Mouse (Mus musculus) intestine, embryonic 14.5 days (tissue): ENCODE results near the gene Olfr694. TPM values are rescaled to one million over a fixed set of nuclear protein-coding genes. Genes with fewer than 3 reads are reported as not detected.

ENCODE experiments used
- ATAC-seq: fragments of 200-750 bp; cut with Nextera tagmentation; replicated peaks from 2 replicates; pipeline ENCODE4 v1.8.0; 2017; ENCODE audit warnings: low read depth, moderate number of reproducible peaks, moderate TSS enrichment, moderate library complexity; ENCODE audit not compliant: low FRiP score, low TSS enrichment
- DNase-seq: peaks from one replicate; pipeline ENCODE4 v3.0.0-alpha.2; 2018; ENCODE audit warnings: low spot score
- H3K27ac ChIP-seq: fragments of 300-500 bp; sonication (generic); 2 replicates; pipeline ENCODE4 v1.5.1; 2014; ENCODE audit warnings: low read depth, mild to moderate bottlenecking, control low read depth
- H3K27me3 ChIP-seq: fragments of 300-500 bp; sonication (generic); replicated peaks from 2 replicates; pipeline ENCODE4 v1.6.1; 2014; ENCODE audit warnings: low read length, control low read depth; ENCODE audit not compliant: control insufficient read depth, insufficient read depth
- H3K36me3 ChIP-seq: fragments of 300-500 bp; sonication (generic); 2 replicates; pipeline ENCODE4 v1.6.1; 2014; ENCODE audit warnings: low read length, control low read depth; ENCODE audit not compliant: control insufficient read depth, insufficient read depth
- H3K4me1 ChIP-seq: fragments of 300-500 bp; sonication (generic); replicated peaks from 2 replicates; pipeline ENCODE4 v1.6.1; 2014; ENCODE audit warnings: low read length, control low read depth, mixed read lengths; ENCODE audit not compliant: control insufficient read depth, insufficient read depth
- H3K4me2 ChIP-seq: fragments of 300-500 bp; sonication (generic); 2 replicates; pipeline ENCODE4 v1.6.1; 2014; ENCODE audit warnings: low read length
- H3K4me3 ChIP-seq: fragments of 300-500 bp; sonication (generic); 2 replicates; pipeline ENCODE4 v1.5.1; 2014; ENCODE audit warnings: low read depth, low read length, control low read depth, mixed read lengths
- H3K9ac ChIP-seq: fragments of 300-500 bp; sonication (generic); 2 replicates; pipeline ENCODE4 v1.6.1; 2014; ENCODE audit warnings: mild to moderate bottlenecking, low read length
- H3K9me3 ChIP-seq: fragments of 300-500 bp; sonication (generic); 2 replicates; pipeline ENCODE4 v1.6.1; 2016; ENCODE audit warnings: low read length, control low read depth; ENCODE audit not compliant: control insufficient read depth
- WGBS: fragments of 180-500 bp; shearing (Covaris S2); extraction: QIAGEN DNeasy Blood & Tissue Kit; methylation state at CpG from one replicate; pipeline ENCODE4 v1.1.7; 2014; 5-methylcytosine and 5-hydroxymethylcytosine counted together
- polyA plus RNA-seq: library from polyadenylated mRNA; unstranded; fragments of >200 nt; fragmentation: Nextera tagmentation; extraction: Ambion mirVana; gene quantifications from 2 replicates; pipeline ENCODE4 v1.2.1, GENCODE M21; 2014

Gene Olfr694
- polyA plus RNA-seq, 1 experiment from 2014 or later, result not detected

- Histone ChIP-seq H3K9ac (no peak overlapping the region), H3K27me3 (no peaks in the 10 kb centered on the region), H3K4me3 (no peak overlapping the region), H3K4me2 (no peak overlapping the region), H3K4me1 (no peaks in the 10 kb centered on the region), H3K9me3 (no peaks in the 10 kb centered on the region), H3K27ac (no peak overlapping the region), H3K36me3 (no peaks in the 10 kb centered on the region)
- no peak for ATAC-seq
- 79% methylated on average over 2 of the region's 2 CpGs for WGBS
- no peak for DNase-seq
Measured at GRCm38 (mm10) chr7:106685382-106685781, 6.2 kb downstream of the Olfr694 start.

GRCm38 (mm10) chr7:106680484-106680883 lies 11.1 kb downstream of the Olfr694 start, which contains the start of gene Olfr693:
Gene Olfr693 (minus strand): TSS chr7:106680584.
- H3K36me3 ChIP-seq, result no peaks in the 10 kb centered on the region
- no peaks in the 10 kb centered on the region for H3K27me3 ChIP-seq
- no peak within 1 kb of the TSS for H3K4me3 ChIP-seq
- no peak within 1 kb of the TSS for H3K9ac ChIP-seq
- DNase-seq (no peak), ATAC-seq (no peak)
- no peak within 1 kb of the TSS for H3K27ac ChIP-seq
- no peak within 1 kb of the TSS for H3K4me2 ChIP-seq
- H3K4me1 ChIP-seq, result no peaks in the 10 kb centered on the region
- H3K9me3 ChIP-seq, result no peaks in the 10 kb centered on the region

DNA sequence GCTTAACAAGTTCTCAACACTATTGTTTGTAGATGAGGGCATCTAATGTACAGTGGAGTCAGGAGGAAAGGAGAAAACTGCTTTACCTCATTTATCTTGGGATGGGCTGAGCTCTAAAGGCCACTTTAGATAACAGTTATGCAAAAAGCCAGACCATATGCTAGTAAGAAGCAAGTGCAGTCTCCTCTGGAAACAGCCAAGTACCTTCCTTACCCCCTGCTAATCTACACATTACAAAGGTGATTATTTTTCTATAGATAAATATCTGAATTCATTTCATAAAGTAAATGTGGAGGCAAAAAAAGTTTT lies 39.3 kb downstream of the Olfr694 start:
- Histone ChIP-seq H3K9me3 (no peaks in the 10 kb centered on the region), H3K4me3 (no peak overlapping the region), H3K36me3 (no peaks in the 10 kb centered on the region), H3K4me1 (no peaks in the 10 kb centered on the region), H3K27ac (no peak overlapping the region), H3K4me2 (no peak overlapping the region), H3K9ac (no peak overlapping the region), H3K27me3 (no peaks in the 10 kb centered on the region)
- no peak for ATAC-seq
- no peak for DNase-seq

DNA sequence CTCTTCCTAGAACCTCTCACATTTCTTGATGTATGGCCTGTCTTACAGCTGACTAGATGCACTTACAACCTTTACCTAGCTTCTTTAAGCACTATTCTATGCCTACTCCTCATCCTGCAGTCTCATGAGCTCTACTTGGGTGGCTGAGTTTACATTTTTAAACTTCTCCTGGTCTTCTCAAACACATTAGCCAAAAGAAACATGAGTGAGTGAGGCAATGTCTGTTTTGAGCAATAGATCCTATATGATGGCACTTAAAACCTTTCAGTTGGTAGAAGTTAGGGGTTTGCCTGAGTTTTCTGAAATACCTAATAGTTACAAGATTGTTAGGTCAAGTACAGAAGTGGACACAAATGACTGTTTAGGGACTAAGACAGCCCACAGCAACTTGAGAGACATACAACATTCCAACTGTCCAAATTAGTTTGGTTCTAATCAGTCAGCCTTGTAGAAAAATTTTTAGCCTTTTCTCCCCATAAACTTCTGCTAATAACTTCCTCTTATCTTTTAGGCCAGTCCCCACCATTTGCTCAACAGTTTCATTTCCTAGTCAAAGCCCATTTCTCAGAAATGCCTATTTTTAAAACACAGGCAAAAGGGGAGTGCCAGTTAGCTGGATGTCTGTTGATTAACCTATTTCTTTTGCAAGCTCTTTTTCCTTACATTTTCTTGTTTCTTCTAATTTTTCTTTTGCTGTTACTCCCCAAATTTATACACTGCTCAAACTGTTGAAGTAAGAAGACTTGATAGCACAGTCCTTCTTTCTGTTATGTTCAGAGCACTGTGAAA lies 39.9 kb downstream of the Olfr694 start:
- no peak for DNase-seq
- Histone ChIP-seq H3K4me2 (no peak overlapping the region), H3K27ac (no peak overlapping the region), H3K27me3 (no peaks in the 10 kb centered on the region), H3K9me3 (no peaks in the 10 kb centered on the region), H3K4me3 (no peak overlapping the region), H3K4me1 (no peaks in the 10 kb centered on the region), H3K9ac (no peak overlapping the region), H3K36me3 (no peaks in the 10 kb centered on the region)
- no peak for ATAC-seq

- DNase-seq, result no peak
- no peaks in the 10 kb centered on the region for H3K27me3 ChIP-seq
- 74% methylated on average over 1 of the region's 1 CpGs for WGBS
- no peaks in the 10 kb centered on the region for H3K9me3 ChIP-seq
- no peak overlapping the region for H3K9ac ChIP-seq
- H3K4me1 ChIP-seq, result no peaks in the 10 kb centered on the region
- H3K36me3 ChIP-seq, result no peaks in the 10 kb centered on the region
- no peak for ATAC-seq
- H3K27ac ChIP-seq, result no peak overlapping the region
- H3K4me3 ChIP-seq, result no peak overlapping the region
- H3K4me2 ChIP-seq, result no peak overlapping the region
Measured at GRCm38 (mm10) chr7:106649774-106650173, 41.8 kb downstream of the Olfr694 start.

DNA sequence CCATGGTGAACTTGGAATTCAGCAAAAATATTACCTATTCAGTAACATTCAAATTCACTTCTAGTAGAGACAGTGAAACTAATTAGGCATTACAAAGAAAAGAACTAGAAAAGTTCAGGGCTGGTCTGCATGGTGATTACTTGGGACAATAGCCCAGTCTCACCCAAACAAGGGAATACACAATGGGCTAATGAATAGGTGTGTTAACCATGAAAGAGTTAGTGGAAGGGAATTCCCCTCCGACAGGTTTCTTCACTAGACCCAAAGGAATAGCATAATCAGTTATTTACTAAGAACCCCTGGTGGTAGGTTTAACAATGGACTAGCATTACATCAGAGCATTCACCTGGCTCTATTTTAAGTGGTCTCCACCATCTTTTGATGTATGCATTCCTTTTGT lies 46.4 kb downstream of the Olfr694 start:
- H3K4me1 ChIP-seq, result no peaks in the 10 kb centered on the region
- H3K36me3 ChIP-seq, result no peaks in the 10 kb centered on the region
- no peaks in the 10 kb centered on the region for H3K9me3 ChIP-seq
- ATAC-seq (no peak), DNase-seq (no peak)
- H3K27ac ChIP-seq, result no peak overlapping the region
- H3K27me3 ChIP-seq, result no peaks in the 10 kb centered on the region
- no peak overlapping the region for H3K4me2 ChIP-seq
- H3K9ac ChIP-seq, result no peak overlapping the region
- 89% methylated on average over 1 of the region's 1 CpGs for WGBS
- no peak overlapping the region for H3K4me3 ChIP-seq

GRCm38 (mm10) chr7:106644222-106644870 lies 47.3 kb downstream of the Olfr694 start:
- WGBS, result 73% methylated on average over 3 of the region's 3 CpGs
- Histone ChIP-seq H3K9ac (no peak overlapping the region), H3K27ac (no peak overlapping the region), H3K27me3 (no peaks in the 10 kb centered on the region), H3K36me3 (no peaks in the 10 kb centered on the region), H3K9me3 (no peaks in the 10 kb centered on the region), H3K4me1 (no peaks in the 10 kb centered on the region), H3K4me3 (no peak overlapping the region), H3K4me2 (no peak overlapping the region)
- DNase-seq (no peak), ATAC-seq (no peak)

- Histone ChIP-seq H3K4me1 (no peaks in the 10 kb centered on the region), H3K4me2 (no peak overlapping the region), H3K27me3 (no peaks in the 10 kb centered on the region), H3K27ac (no peak overlapping the region), H3K9me3 (no peaks in the 10 kb centered on the region), H3K36me3 (no peaks in the 10 kb centered on the region), H3K9ac (no peak overlapping the region), H3K4me3 (no peak overlapping the region)
- DNase-seq (no peak), ATAC-seq (no peak)
- WGBS, result 73% methylated on average over 1 of the region's 1 CpGs
Measured at GRCm38 (mm10) chr7:106640839-106641238, 50.8 kb downstream of the Olfr694 start.

DNA sequence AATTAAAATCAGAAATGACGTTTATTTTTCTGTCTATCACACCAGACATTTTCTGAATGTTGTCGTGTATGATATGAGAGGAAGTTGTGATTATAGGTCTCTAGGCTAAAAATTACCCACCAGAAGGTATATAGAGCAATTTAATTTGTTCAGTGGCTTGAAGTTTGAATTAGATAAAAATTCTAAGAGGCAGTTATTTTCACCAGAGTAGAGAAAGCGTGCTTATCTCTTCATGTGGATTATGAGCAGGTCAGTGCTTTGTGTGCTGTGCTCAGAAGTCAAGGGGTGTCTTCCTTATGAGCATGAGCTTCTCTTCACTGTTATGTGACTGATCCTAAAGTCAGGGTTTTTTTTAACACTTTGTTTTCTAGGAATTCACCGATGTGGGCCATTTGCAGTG lies 56.1 kb downstream of the Olfr694 start:
- Histone ChIP-seq H3K36me3 (no peaks in the 10 kb centered on the region), H3K27ac (no peak overlapping the region), H3K9me3 (no peaks in the 10 kb centered on the region), H3K4me2 (no peak overlapping the region), H3K9ac (no peak overlapping the region), H3K27me3 (no peaks in the 10 kb centered on the region), H3K4me3 (no peak overlapping the region), H3K4me1 (no peaks in the 10 kb centered on the region)
- DNase-seq, result no peak
- WGBS, result 79% methylated on average over 4 of the region's 4 CpGs
- no peak for ATAC-seq
